In the genomic region with DNA sequence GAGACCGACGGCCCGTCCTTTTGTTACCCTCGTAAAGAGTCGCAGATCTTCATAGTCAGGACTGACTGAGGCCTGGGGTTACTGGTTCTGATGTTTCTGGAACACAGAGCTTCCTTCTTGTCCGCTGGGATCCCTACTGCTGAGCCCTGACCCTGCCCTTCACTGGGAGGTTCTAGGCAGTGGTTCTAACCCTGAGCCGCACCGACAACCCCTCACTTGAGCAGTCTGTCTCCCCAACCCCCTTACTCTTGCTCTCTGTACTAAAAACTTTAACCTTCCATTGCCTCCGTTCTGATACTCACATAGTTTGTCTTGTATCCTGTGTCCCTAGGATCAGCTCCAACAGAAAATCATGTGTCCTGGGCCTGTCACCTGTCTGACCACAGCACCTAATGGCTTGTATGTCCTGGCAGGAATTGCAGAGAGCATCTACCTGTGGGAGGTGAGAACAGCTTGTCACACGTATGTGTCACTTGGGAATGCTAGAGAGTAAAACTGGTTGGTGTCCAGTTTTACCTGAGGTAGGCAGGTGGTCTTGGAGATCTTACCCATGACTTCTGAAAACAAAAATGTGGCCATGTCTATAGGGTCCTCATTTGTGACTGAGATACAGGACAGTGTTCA, we compare ENCODE assay signal across 7 mouse cellular contexts. TPM values are rescaled to one million over a fixed set of nuclear protein-coding genes. Genes with fewer than 3 reads are reported as not detected.
DNase-seq lines count a peak whose midpoint lies in the region; ATAC-seq and TF ChIP-seq lines count a peak whose summit lies in the region.

No protein-coding gene starts in this region.

- peak overlapping the region; percentile 89 for H3K4me2 ChIP-seq in lung, postnatal 0 days (replicated peaks; ENCODE audit: low read depth, low read length)
- H3K4me2 ChIP-seq in forebrain, embryonic 12.5 days = peak overlapping the region; percentile 80
- peak overlapping the region; percentile 74 for H3K4me2 ChIP-seq in limb, embryonic 12.5 days
- H3K4me2 ChIP-seq in stomach, embryonic 14.5 days (replicated peaks; ENCODE audit: low read depth, low read length) = peak overlapping the region; percentile 86

- no peak for ATAC-seq in lung, postnatal 0 days
- no peak for ATAC-seq in forebrain, embryonic 12.5 days (ENCODE audit: low FRiP score)
- no peak for ATAC-seq in limb, embryonic 12.5 days (ENCODE audit: insufficient number of reproducible peaks, insufficient read depth, low FRiP score, low TSS enrichment, low read depth)
- no peak for ATAC-seq in stomach, embryonic 14.5 days (ENCODE audit: insufficient number of reproducible peaks, insufficient read depth, low FRiP score, low read depth)
- ATAC-seq in frontal cortex, adult (ENCODE audit: low TSS enrichment) = no peak

- H3K4me1 ChIP-seq in lung, postnatal 0 days (ENCODE audit: insufficient read depth, low read depth, low read length) = peaks cover 8% of the 10 kb centered on the region; the same call in 1 of the 2 replicates
- peaks cover 16% of the 10 kb centered on the region for H3K4me1 ChIP-seq in forebrain, embryonic 12.5 days
- H3K4me1 ChIP-seq in limb, embryonic 12.5 days (replicated peaks) = peaks cover 21% of the 10 kb centered on the region
- H3K4me1 ChIP-seq in stomach, embryonic 14.5 days (ENCODE audit: control insufficient read depth, insufficient read depth, low read length) = peaks cover 9% of the 10 kb centered on the region

- 16% methylated on average over 10 of the region's 10 CpGs for WGBS in lung, postnatal 0 days
- 15% methylated on average over 10 of the region's 10 CpGs for WGBS in forebrain, embryonic 12.5 days
- WGBS in limb, embryonic 12.5 days = 16% methylated on average over 10 of the region's 10 CpGs
- WGBS in stomach, embryonic 14.5 days = 9% methylated on average over 10 of the region's 10 CpGs

- no peak for TF ChIP-seq CTCF in lung, postnatal 0 days (IDR thresholded peaks at IDR 0.05)

- H3K27ac ChIP-seq in lung, postnatal 0 days (ENCODE audit: low read length) = no peak overlapping the region
- no peak overlapping the region for H3K27ac ChIP-seq in forebrain, embryonic 12.5 days
- no peak overlapping the region; the same call in 1 of the 2 replicates for H3K27ac ChIP-seq in limb, embryonic 12.5 days
- H3K27ac ChIP-seq in stomach, embryonic 14.5 days (ENCODE audit: low read length) = 0 out of 2 replicates have a peak overlapping the region, but pooled peaks have one; percentile 69

- H3K9me3 ChIP-seq in lung, postnatal 0 days (ENCODE audit: low read length) = no peaks in the 10 kb centered on the region
- H3K9me3 ChIP-seq in forebrain, embryonic 12.5 days = no peaks in the 10 kb centered on the region
- H3K9me3 ChIP-seq in limb, embryonic 12.5 days = no peaks in the 10 kb centered on the region
- H3K9me3 ChIP-seq in stomach, embryonic 14.5 days (ENCODE audit: control insufficient read depth, low read depth, low read length) = no peaks in the 10 kb centered on the region

- no peaks in the 10 kb centered on the region for H3K27me3 ChIP-seq in lung, postnatal 0 days (replicated peaks; ENCODE audit: insufficient read depth, low read length)
- peaks cover 5% of the 10 kb centered on the region; the same call in 1 of the 2 replicates for H3K27me3 ChIP-seq in forebrain, embryonic 12.5 days
- H3K27me3 ChIP-seq in limb, embryonic 12.5 days = no peaks in the 10 kb centered on the region
- no peaks in the 10 kb centered on the region for H3K27me3 ChIP-seq in stomach, embryonic 14.5 days (ENCODE audit: control insufficient read depth, insufficient read depth, low read length)

- peak overlapping the region; percentile 82 for H3K4me3 ChIP-seq in lung, postnatal 0 days (ENCODE audit: low read depth, low read length)
- peak overlapping the region; percentile 89 for H3K4me3 ChIP-seq in forebrain, embryonic 12.5 days (replicated peaks)
- H3K4me3 ChIP-seq in limb, embryonic 12.5 days (replicated peaks) = peak overlapping the region; percentile 97
- peak overlapping the region; percentile 98 for H3K4me3 ChIP-seq in stomach, embryonic 14.5 days (ENCODE audit: low read depth, low read length)

- no peak for DNase-seq in lung, postnatal 0 days (ENCODE audit: low spot score)
- DNase-seq in lung, postnatal 10 days = no peak
- DNase-seq in frontal cortex, adult 2 months (ENCODE audit: extremely low spot score in 1 of 2, low spot score in 1 of 2) = no peak

- no peak for TF ChIP-seq EP300 in lung, postnatal 0 days (IDR thresholded peaks at IDR 0.05)

- H3K36me3 ChIP-seq in lung, postnatal 0 days (ENCODE audit: insufficient read depth, low read length) = peaks cover 7% of the 10 kb centered on the region; the same call in 1 of the 2 replicates
- peaks cover 44% of the 10 kb centered on the region for H3K36me3 ChIP-seq in forebrain, embryonic 12.5 days (replicated peaks)
- peaks cover 47% of the 10 kb centered on the region for H3K36me3 ChIP-seq in limb, embryonic 12.5 days
- H3K36me3 ChIP-seq in stomach, embryonic 14.5 days (ENCODE audit: control insufficient read depth, insufficient read depth, low read length) = peaks cover 37% of the 10 kb centered on the region

- peak overlapping the region; percentile 56 for H3K9ac ChIP-seq in lung, postnatal 0 days (replicated peaks; ENCODE audit: low read depth)
- H3K9ac ChIP-seq in forebrain, embryonic 12.5 days = peak overlapping the region; percentile 81
- H3K9ac ChIP-seq in limb, embryonic 12.5 days (replicated peaks) = peak overlapping the region; percentile 83
- peak overlapping the region; percentile 87 for H3K9ac ChIP-seq in stomach, embryonic 14.5 days (replicated peaks; ENCODE audit: low read depth, low read length)

RNA-seq across cellular contexts. Expression of gene Wdr18, which starts 0.8 kb away (rescaled TPM):
- 32.8 and 44.2 TPM in 2 replicates for polyA plus RNA-seq in lung, postnatal 0 days (2015; fragmentation: Nextera tagmentation; extraction: Ambion mirVana)
- 94.4 and 96.0 TPM in 2 replicates for polyA plus RNA-seq in forebrain, embryonic 12.5 days (2016; fragmentation: Nextera tagmentation; extraction: Ambion mirVana)
- polyA plus RNA-seq in limb, embryonic 12.5 days (2016; fragmentation: Nextera tagmentation; extraction: Ambion mirVana) = 120 and 122 TPM in 2 replicates
- polyA plus RNA-seq in stomach, embryonic 14.5 days (2014; fragmentation: Nextera tagmentation; extraction: Ambion mirVana) = 97.2 and 107 TPM in 2 replicates
- 63.2 and 65.9 TPM in 2 replicates for polyA plus RNA-seq in frontal cortex, adult 2 months (2012; rRNA removed)

RNA-seq across cellular contexts. Expression of gene Grin3b, which starts 9.7 kb away (rescaled TPM):
- polyA plus RNA-seq in lung, postnatal 0 days (2015; fragmentation: Nextera tagmentation; extraction: Ambion mirVana) = 0.24 and 0.32 TPM in 2 replicates
- 0.46 TPM in 2 replicates for polyA plus RNA-seq in forebrain, embryonic 12.5 days (2016; fragmentation: Nextera tagmentation; extraction: Ambion mirVana)
- polyA plus RNA-seq in limb, embryonic 12.5 days (2016; fragmentation: Nextera tagmentation; extraction: Ambion mirVana) = 0.54 and 0.68 TPM in 2 replicates
- polyA plus RNA-seq in stomach, embryonic 14.5 days (2014; fragmentation: Nextera tagmentation; extraction: Ambion mirVana) = 0.32 and 0.36 TPM in 2 replicates
- polyA plus RNA-seq in frontal cortex, adult 2 months (2012; rRNA removed) = 0.17 and 0.38 TPM in 2 replicates

RNA-seq across cellular contexts. Expression of gene Tmem259, which starts 23.3 kb away (rescaled TPM):
- polyA plus RNA-seq in lung, postnatal 0 days (2015; fragmentation: Nextera tagmentation; extraction: Ambion mirVana) = 26.7 and 27.6 TPM in 2 replicates
- 14.7 and 19.2 TPM in 2 replicates for polyA plus RNA-seq in forebrain, embryonic 12.5 days (2016; fragmentation: Nextera tagmentation; extraction: Ambion mirVana)
- 20.7 and 22.5 TPM in 2 replicates for polyA plus RNA-seq in limb, embryonic 12.5 days (2016; fragmentation: Nextera tagmentation; extraction: Ambion mirVana)
- 15.6 and 16.7 TPM in 2 replicates for polyA plus RNA-seq in stomach, embryonic 14.5 days (2014; fragmentation: Nextera tagmentation; extraction: Ambion mirVana)
- 181 and 193 TPM in 2 replicates for polyA plus RNA-seq in frontal cortex, adult 2 months (2012; rRNA removed)

RNA-seq across cellular contexts. Expression of gene Cnn2, which starts 27.6 kb away (rescaled TPM):
- polyA plus RNA-seq in lung, postnatal 0 days (2015; fragmentation: Nextera tagmentation; extraction: Ambion mirVana) = 483 and 567 TPM in 2 replicates
- polyA plus RNA-seq in forebrain, embryonic 12.5 days (2016; fragmentation: Nextera tagmentation; extraction: Ambion mirVana) = 85.5 and 115 TPM in 2 replicates
- 216 and 240 TPM in 2 replicates for polyA plus RNA-seq in limb, embryonic 12.5 days (2016; fragmentation: Nextera tagmentation; extraction: Ambion mirVana)
- polyA plus RNA-seq in stomach, embryonic 14.5 days (2014; fragmentation: Nextera tagmentation; extraction: Ambion mirVana) = 397 and 424 TPM in 2 replicates
- polyA plus RNA-seq in frontal cortex, adult 2 months (2012; rRNA removed) = 9.8 and 10.4 TPM in 2 replicates

RNA-seq across cellular contexts. Expression of gene Arid3a, which starts 33.9 kb away (rescaled TPM):
- 4.8 and 7.1 TPM in 2 replicates for polyA plus RNA-seq in lung, postnatal 0 days (2015; fragmentation: Nextera tagmentation; extraction: Ambion mirVana)
- 4.5 and 4.7 TPM in 2 replicates for polyA plus RNA-seq in forebrain, embryonic 12.5 days (2016; fragmentation: Nextera tagmentation; extraction: Ambion mirVana)
- 8.4 and 8.6 TPM in 2 replicates for polyA plus RNA-seq in limb, embryonic 12.5 days (2016; fragmentation: Nextera tagmentation; extraction: Ambion mirVana)
- polyA plus RNA-seq in stomach, embryonic 14.5 days (2014; fragmentation: Nextera tagmentation; extraction: Ambion mirVana) = 12.7 and 14.0 TPM in 2 replicates
- polyA plus RNA-seq in frontal cortex, adult 2 months (2012; rRNA removed) = 3.6 and 4.1 TPM in 2 replicates
